Mouse (Mus musculus): ENCODE measurements around the gene Klhl1.

The Klhl1 gene

DNA sequence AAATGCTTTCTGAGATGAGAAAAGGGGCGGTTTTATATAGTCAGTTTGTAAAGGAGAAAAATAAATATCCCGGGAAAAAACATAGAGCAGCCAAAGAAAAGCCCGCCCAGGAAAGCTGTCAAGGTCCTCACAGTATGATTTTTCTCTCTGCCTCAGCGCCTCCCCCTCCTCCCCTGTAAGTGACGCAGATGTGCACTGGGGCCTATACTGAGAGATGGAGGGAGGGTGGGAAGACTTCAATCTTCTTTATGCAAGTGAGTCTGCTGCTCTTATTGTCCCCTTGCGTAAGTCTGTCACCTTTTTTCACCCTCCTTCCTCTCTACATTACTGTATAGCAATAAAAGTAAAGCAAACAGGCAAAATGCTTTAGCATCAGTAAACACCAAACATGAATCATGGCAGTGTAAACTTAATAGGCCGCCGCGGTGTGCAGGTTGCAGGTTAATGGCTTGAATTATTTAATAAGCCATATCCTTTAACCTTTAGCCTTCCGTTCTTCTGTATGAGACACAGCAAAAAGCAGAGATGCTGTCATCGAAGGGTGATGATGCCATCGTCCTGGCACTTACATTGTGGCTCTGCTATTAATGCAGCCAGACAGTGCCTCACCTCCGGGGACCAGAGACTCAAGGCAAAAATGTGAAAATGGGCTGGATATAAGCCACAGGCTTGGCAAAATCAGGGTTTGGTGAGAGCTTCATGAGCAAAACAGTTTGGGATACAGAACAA is at the start of gene Klhl1:
Gene Klhl1 (minus strand): TSS at position 149 of the 729 bp plus-strand sequence.
- no peak for DNase-seq (ENCODE audit: low read depth, low spot score)

DNA sequence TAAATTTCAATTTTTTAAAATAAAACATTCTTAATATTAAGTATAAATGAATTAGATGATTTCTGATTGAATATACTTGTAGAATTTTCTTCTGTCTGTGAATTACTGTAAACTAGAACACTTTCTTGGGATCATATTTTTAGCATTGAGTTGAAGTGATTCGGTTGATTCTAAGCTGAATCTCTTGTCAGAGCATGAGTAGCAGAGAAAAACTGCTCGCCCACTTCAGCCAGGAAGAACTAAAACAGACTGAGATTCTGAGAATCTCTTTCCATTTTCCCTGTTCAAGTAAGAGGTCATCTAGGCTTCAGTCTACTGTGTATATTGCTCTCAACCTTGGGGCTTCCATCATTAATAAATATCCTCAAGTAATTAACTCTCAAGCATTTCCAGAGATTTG is 34.8 kb upstream of the Klhl1 start:
- no peak for DNase-seq (ENCODE audit: low read depth, low spot score)

DNA sequence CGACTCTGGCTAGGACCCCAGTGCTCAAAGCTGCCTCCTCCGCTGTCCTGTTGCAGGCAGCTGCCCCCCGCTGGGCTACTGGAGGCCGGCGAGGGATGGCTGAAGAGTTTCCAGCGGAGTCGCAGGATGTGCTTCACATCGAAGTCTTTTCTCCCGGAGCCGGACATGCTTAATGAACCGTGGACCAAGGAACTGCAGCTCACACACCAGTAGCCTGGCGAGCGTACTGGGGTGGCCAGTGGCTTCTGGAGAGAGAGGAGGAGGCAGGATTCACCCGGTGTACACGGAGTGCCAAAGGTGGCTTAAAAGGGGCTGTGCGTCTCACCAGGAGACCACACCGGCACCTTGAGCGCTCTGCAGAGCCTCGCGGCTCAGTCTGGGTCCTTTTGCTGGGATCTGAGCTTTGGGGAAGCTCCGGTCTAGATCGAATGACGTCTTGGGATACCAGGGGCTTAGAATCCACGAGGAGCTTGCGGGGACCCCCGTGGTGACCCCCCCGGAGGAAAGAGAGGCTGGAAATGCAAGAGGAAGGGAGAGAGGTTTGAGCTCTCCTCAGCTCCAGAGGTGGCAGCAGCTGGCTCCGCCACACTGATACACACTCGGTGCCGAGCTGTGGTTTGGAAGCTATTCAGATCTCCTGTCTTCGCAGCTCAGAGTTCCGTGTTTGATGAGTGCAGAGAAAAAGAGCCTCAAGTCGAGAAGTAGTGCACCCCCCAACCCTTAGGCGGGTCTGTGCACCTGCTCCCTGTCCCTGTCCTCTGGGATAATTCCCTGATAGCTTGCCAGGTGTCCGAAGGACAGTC is 550 bp downstream of the Klhl1 start:
- DNase-seq (ENCODE audit: low read depth, low spot score) = peak; percentile 14

DNA sequence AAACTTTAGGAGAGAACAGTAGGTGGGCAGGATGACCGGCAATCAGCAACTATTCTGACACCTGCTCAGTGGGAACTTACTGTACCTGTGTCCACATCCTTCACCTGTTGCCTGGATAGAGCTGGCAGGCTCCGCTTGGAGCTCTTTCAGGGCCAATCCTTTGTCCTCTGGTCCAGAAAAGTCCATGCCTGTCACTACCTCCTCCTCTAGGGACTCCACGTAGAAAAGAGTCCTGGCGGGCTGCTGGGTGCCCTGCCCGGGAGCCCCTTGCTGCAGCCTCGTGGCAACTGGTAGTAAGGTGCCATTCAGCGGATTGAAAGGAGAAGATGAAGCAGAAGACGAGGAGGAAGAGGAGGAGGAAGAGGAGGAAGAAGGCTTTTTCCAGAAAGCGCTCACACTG is 1.2 kb downstream of the Klhl1 start:
- DNase-seq (ENCODE audit: low read depth, low spot score) = no peak

DNA sequence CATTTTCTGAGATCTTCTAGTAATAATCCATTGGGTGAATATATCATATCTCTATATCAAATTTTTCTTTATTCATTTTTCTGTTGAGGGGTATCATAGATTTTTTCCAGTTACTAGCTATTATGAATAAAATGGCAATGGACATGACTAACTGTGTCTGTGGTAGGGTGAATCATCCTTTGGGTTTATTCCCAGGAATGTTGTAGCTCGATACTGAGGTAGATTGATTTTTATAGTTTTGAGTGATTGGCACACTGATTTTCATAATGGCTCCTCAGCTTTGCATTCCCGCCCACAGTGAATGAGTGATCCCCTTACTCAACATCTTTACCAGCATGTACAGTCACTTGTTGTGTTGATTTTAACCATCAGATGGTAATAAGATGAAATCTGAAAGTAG is 19.0 kb downstream of the Klhl1 start:
- DNase-seq (ENCODE audit: low read depth, low spot score) = no peak

DNA sequence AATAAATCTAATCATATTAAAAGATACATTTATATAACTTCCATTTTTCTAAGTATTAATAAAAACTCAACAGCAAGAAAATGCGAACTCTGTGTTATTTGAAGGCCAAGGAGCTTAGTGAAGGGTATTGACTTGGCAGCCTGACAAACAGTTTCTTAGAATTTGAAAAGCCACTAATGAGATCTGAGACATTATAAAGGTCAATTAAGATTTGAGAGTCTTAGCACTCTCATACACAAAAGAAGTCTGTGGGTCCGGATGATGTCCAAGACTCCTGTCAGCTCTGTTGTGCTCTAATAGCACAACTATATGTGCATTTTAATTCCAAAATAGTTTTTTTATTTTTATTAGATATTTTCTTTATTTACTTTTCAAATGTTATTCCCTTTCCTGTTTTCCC is 47.1 kb downstream of the Klhl1 start:
- DNase-seq (ENCODE audit: low read depth, low spot score) = no peak

DNA sequence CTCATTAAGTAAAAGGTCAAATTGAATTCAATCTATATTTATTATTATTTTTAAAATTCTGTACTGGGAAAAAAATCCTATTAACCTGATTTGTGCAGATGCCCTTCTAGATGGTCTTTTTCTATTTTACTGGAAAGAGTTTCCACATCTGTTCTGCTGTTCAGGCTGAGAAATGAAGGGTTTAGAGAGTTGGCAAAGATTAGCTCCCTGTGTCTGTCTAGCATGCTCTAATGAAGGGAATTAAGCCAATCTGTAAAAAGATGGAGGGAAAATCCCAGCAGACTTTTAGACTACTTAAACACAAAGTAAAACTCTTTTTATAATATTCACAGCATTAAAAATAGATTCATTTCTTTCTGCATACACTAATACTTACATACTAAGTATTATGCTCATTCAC is 47.6 kb downstream of the Klhl1 start:
- DNase-seq (ENCODE audit: low read depth, low spot score) = no peak

DNA sequence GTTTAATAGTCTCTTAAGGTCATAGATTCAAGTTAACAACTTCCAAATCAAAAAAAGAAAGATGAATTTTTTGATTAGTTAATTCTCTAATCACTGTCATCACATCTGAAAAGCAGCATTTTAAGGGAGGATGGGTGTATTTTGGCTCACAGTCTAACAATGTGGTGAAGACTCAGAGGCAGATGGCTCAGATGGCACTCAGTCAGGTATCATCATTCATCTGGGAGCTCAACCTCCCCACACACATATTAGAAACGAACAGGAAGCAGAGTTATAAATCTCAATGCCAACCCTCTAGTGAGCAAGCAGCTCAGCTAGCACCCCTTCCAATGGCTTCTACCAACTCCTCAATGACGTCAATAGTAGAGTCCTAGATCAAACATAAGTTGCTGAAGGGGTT is 57.1 kb downstream of the Klhl1 start:
- no peak for DNase-seq (ENCODE audit: low read depth, low spot score)

DNA sequence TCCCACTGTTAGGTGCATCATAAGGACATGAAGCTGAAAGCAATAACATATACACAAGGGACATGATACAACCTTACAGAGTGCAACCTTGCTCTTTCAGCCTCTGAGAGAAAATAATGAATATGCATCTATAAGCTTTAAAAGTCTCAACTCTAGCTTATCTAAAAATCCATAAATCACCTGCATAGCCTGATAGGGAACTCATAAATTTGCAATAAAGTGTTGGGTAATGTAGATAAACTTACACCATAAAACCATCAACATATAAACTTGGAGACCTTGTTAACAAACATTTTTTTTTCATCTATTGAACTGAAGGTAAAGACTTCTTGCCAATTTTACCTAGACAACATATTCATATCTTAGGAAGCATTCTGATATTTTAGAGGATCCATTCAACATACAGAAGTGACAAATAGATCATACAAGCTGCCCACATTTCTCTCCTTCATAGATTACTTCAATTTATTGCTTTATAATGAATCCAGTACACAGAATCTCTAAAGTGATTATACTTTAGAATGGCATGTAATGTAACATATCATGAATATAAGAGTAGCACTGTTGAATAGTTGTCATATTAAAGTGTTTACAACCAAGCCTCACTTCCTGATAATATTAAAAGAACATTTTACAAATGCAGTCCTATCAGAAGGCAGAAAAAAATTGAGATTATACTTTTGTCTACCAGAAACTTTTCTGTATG is 126.7 kb downstream of the Klhl1 start:
- DNase-seq (ENCODE audit: low read depth, low spot score) = no peak

DNA sequence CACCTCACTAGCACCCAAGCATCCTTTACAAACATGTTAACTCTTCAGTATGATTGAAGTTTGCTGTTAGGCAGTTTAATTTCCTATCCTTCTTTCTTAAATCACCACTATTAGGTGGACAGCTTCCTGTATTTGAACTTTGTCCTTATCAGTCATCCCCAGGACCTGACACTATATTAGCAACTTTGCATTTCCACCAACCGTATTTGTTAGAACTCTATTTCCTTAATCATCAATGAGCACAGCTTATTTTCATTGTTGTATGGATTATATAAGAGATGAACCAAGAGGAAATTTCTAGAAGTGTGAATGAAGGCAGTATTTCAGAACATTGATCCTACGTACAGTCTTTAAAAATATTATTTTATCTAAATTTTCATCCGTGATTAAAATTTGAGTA is 156.2 kb downstream of the Klhl1 start:
- DNase-seq (ENCODE audit: low read depth, low spot score) = no peak

DNA sequence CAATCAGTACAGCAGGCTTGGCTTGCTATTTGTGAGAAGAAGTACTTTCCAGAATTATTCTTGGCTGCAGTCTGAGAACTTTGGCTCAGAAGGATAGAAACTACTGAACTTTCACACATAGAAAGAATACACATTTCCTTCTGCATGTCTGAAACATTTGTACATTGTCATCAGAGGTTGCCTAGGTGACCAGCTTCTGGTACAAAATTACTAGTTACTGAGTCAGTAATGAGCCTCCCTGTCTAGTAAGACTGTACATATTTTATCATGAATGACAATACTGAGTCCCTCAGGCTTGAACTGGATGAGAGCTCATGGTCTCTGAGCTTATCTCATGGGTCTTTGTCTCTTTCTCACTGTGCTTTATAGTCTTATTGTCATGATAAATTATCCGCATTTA is 170.7 kb downstream of the Klhl1 start:
- no peak for DNase-seq (ENCODE audit: low read depth, low spot score)

DNA sequence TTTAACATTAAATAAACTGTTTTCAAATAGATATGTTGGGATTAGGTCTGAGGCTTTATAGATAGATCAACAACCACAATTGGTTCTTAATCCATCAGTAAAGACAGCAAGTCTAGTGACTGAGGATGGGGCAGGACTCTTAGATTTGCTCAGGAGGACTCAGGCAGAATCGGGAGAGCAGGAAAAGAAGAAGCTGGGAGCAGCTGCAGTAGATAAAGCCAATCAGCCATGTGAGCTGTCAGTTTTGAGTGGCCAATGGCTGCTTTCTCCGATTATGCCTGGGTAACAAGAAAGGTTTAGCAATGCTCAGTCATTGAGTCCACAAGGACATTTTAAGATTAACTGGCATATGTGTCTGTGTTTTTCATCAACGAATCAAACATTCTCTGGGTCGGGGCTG is 187.8 kb downstream of the Klhl1 start:
- DNase-seq (ENCODE audit: low read depth, low spot score) = no peak

DNA sequence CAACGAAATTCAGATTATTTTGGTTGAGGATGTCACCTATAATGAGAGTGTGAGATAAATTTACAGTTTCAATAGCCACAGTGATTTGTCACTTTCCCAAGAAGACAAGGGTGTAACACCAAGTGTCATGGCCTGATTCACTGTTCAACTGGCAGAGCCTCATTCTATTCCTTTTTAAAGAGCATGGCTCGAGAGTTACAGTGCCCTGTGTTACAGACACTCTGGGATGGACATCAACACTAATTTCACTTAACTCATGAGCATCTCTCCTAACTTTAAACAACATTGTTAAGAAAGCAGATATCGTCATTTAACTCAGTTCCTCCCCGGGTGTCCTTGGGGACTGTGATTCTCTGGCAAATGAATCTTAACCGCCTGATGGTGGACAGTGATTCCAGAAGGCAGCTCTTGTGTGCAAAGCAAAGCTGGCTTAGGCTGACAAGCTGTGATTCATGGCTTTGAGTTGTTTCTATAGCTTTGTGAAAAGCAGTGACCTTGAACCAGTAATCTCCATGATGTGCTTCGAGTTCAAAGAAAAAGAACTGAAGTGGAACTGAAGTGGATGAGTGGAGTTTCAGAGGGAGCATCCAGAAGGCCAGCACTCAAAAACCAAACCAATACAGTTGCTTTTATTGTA is 301.0 kb downstream of the Klhl1 start:
- no peak for DNase-seq (ENCODE audit: low read depth, low spot score)

DNA sequence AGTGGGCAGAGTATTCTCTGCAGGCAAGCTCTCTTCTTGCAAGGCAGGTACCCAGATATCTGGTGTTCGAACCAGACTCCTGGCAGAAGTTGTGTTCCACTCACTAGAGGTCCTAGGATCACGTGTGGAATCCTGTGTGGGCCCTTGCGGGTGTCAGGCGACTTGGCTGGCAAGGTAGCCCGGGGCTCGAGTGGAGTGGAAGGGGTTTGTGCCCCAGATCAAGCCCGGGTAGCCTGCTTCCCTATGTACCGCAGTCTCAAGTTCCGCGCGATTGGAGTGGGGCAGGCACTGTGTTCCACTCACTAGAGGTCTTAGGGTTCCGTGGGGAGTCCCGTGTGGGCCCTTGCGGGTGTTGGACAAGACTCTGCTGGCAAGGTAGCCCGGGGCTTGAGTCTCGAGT is 324.1 kb downstream of the Klhl1 start:
- DNase-seq (ENCODE audit: low read depth, low spot score) = peak; percentile 3

DNA sequence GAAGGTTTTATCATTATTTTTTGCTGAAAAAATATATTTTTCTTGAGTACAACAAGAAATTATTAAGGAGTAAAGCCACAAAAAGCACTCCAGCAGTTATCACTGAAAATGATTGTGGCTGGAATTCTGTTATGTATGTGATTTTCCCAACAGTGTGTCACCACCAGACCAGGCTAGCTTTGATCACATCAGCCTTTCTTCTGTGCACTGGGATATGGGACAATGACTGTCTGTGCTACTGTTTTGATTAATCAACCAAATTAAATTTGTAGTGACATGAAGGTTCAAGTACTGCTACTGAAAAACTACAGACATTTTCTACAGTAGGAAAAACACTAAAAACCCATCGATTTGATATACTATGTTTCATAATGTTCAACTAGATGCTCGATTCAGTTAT is 344.4 kb downstream of the Klhl1 start:
- no peak for DNase-seq (ENCODE audit: low read depth, low spot score)

DNA sequence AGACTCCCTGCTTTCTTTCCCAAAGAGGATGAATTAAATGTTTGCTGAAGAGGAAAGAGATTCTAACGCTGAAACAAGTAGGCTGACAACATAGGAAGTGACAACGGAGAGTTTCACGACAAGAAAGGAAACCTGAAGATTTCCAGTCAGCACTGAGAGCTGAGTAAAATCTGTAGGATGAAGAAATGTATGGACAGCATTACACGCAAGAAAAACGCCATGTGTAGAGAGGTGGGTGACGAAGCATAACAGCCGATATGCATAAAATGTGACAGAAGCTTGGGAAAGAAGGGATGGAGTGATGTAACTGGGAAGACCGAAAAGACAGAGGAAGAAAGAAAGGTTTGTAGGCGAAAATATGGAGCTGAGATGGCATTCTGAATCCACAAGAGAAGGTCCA is 375.8 kb downstream of the Klhl1 start:
- DNase-seq (ENCODE audit: low read depth, low spot score) = no peak

DNA sequence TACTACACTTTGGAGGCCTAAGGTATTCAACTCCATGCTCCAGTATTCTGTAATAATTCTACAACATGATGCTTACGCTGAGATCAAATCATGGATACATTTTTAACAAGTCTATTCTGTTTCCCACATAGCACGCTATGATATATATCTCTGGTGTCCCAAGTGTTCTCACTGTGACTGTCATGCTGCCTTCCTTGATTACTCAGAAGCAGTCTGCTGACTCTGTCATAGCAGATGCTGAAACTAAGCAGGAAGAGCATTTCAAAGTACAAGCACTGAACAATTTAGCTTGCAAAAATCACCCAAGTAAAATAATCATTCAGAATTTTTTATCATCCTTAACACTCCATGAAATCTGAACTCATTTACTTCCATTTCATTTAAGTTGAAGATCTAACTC is 378.7 kb downstream of the Klhl1 start:
- DNase-seq (ENCODE audit: low read depth, low spot score) = no peak

DNA sequence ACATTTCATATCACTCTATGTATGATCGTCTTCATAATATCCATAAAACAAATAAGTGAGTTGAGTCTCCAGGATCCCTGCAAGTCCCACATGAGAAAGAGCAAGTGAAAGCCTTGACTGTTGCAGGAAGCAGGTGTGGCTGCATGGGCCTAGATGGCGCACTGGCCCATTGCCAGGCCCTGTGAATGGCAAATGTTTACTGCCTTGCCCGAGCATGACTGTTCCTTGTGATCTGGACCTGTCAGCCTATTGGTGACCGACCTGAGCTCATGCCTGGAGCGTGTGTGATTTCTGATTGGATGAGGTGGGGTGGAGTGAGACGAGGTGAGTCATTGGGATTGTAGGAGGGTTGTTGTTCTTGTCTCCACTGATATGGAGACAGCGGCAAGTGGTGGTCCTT is 411.5 kb downstream of the Klhl1 start:
- peak; percentile 33 for DNase-seq (ENCODE audit: low read depth, low spot score)

DNA sequence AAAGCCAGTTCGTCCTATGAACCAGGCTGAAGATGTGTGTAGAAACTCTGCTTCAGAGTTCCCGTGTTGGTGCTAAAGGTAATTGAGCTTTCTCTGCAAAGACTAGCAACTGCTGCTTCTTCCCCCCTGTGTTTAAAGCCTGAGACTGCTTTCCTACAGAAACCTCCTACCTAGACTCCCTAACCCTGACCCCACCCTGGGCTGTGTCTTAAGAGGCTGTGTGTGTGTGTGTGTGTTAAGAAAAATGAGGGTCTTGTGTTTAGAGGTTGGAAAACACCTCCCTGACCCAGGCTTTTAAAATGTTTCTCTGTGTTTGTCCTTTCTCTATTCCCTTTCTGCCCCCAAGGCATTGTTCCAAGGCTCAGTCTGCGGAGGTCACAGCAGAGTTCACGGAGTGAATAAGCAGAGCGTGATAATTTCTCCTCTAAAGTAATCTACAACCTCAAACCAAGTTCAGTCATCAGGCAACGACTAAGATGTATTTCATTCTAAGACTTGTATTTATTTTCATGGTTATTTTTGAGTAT is 437.2 kb downstream of the Klhl1 start:
- no peak for DNase-seq (ENCODE audit: low read depth, low spot score)

DNA sequence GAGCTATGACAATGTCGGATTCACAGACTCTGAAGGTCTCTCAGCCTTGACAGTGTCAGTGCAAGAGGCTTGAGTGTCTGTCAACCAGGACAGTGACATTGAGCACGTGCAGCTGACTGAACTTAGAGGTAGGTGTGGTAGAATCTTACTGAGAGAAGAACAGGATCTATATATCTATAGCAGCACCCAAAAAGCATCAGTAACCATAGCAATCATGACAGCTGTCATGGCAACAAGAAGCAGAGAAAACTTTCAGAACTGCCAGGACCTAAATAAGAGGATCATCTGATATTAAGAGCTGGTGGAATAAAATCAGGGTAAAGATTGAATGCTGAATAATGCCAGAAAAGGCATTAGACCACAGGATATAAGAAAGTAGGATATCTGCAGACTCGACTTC is 453.0 kb downstream of the Klhl1 start:
- DNase-seq (ENCODE audit: low read depth, low spot score) = no peak
